Mouse (Mus musculus) erythroblast, embryonic 14.5 days (primary cell): ENCODE results near the gene Jmjd1c. TPM values are rescaled to one million over a fixed set of nuclear protein-coding genes. Genes with fewer than 3 reads are reported as not detected.

Experiments used
- H3K27me3 ChIP-seq: 2 replicates; pipeline ENCODE4 v1.6.1; 2012; ENCODE audit warnings: inconsistent platforms; ENCODE audit not compliant: control insufficient read depth
- H3K36me3 ChIP-seq: 2 replicates; pipeline ENCODE4 v1.6.1; 2012; ENCODE audit warnings: mild to moderate bottlenecking, inconsistent platforms; ENCODE audit not compliant: control insufficient read depth
- H3K4me1 ChIP-seq: 2 replicates; pipeline ENCODE4 v1.6.1; 2012; ENCODE audit warnings: inconsistent platforms; ENCODE audit not compliant: control insufficient read depth
- H3K4me3 ChIP-seq: replicated peaks from 2 replicates; pipeline ENCODE3; 2012; ENCODE audit warnings: moderate library complexity, mild to moderate bottlenecking, inconsistent platforms
- H3K9me3 ChIP-seq: 2 replicates; pipeline ENCODE4 v1.6.1; 2012; ENCODE audit warnings: low read length, inconsistent platforms, mixed read lengths; ENCODE audit not compliant: control insufficient read depth
- GATA1 ChIP-seq: IDR thresholded peaks from 2 replicates; pipeline ENCODE4 v1.6.1; 2012; ENCODE audit warnings: low read length, inconsistent platforms, mixed read lengths
- TAL1 ChIP-seq: IDR thresholded peaks from 3 replicates; pipeline ENCODE4 v1.6.1; 2012; ENCODE audit warnings: low read length, inconsistent platforms, mixed read lengths
- polyA plus RNA-seq: library from polyadenylated mRNA; stranded (reverse); fragments of >175 nt; gene quantifications from 2 replicates; pipeline ENCODE4 v1.2.3, GENCODE M21; 2012

The Jmjd1c gene
- polyA plus RNA-seq, 1 experiment: 0.09 TPM

- Histone ChIP-seq H3K4me1 (peaks cover 47% of the 10 kb centered on the region), H3K4me3 (no peak overlapping the region), H3K9me3 (no peaks in the 10 kb centered on the region), H3K36me3 (peaks cover 2% of the 10 kb centered on the region; the same call in 1 of the 2 replicates), H3K27me3 (no peaks in the 10 kb centered on the region)
- TF ChIP-seq GATA1 (no peak), TAL1 (no peak)
These were observed 203.4 kb downstream of the Jmjd1c start for GRCm38 (mm10) chr10:67299285-67299684.

- Histone ChIP-seq H3K4me3 (no peak overlapping the region), H3K9me3 (no peaks in the 10 kb centered on the region), H3K36me3 (peaks cover 2% of the 10 kb centered on the region; the same call in 1 of the 2 replicates), H3K27me3 (no peaks in the 10 kb centered on the region), H3K4me1 (peaks cover 34% of the 10 kb centered on the region)
- no peak for TF ChIP-seq TAL1
- no peak for TF ChIP-seq GATA1
These were observed 205.1 kb downstream of the Jmjd1c start for GRCm38 (mm10) chr10:67301046-67301445.

DNA sequence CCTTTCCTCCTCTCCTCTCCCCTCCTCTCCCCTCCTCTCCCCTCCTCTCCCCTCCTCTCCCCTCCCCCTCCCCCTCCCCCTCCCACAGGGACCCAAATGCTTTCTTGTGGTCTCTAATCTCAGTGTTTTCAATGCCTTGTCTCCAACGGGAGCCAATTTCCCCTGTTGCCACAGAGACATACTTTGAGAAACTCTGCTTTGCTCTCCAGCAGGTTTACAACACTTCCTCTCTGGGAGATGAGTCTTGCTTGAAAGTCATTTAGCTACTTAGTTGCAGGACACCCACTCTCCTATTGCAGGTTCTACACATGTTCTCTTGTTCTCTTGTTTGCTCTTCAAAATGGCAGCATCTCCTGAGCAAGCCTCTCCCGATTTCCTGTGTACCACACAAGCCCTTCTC is 206.4 kb downstream of the Jmjd1c start:
- Histone ChIP-seq H3K9me3 (no peaks in the 10 kb centered on the region), H3K36me3 (peaks cover 2% of the 10 kb centered on the region; the same call in 1 of the 2 replicates), H3K4me3 (no peak overlapping the region), H3K27me3 (no peaks in the 10 kb centered on the region), H3K4me1 (peaks cover 22% of the 10 kb centered on the region)
- TF ChIP-seq GATA1: no peak
- no peak for TF ChIP-seq TAL1

Other genes starting within 250 kb of the Jmjd1c start
- 0.05 and 0.15 TPM in 2 replicates for gene Reep3, start 820 bp downstream of the Jmjd1c start, polyA plus RNA-seq
- gene Nrbf2, start 189.2 kb downstream of the Jmjd1c start, polyA plus RNA-seq: 2.2 and 2.3 TPM in 2 replicates